Mouse (Mus musculus): ENCODE measurements around the gene Smg1. TPM values are rescaled to one million over a fixed set of nuclear protein-coding genes. Genes with fewer than 3 reads are reported as not detected.
A peak's percentile ranks its signal among the peaks of the same experiment; 100 is the strongest.

Smg1 gene
- total and polyA plus RNA-seq, 3 experiments, result 16.1 to 35.0 (median 29.2) TPM

- TF ChIP-seq MAFK (IDR thresholded peaks at IDR 0.05; ENCODE audit: insufficient replicate concordance, low read length), result peak; percentile 90
- TF ChIP-seq CHD2 (IDR thresholded peaks at IDR 0.05; ENCODE audit: low read length), result peak; percentile 86
- TF ChIP-seq NRF1 (IDR thresholded peaks at IDR 0.05; ENCODE audit: low read depth, low read length), result no peak
- TF ChIP-seq KAT2A (IDR thresholded peaks at IDR 0.05; ENCODE audit: insufficient replicate concordance, low read length), result no peak
- no peak for TF ChIP-seq USF1 (IDR thresholded peaks at IDR 0.05; ENCODE audit: low read depth, low read length)
- peak; percentile 97 for TF ChIP-seq RCOR1 (conservative IDR thresholded peaks at IDR 0.05; ENCODE audit: low read depth, low read length)
- peak; percentile 98 for TF ChIP-seq JUND (conservative IDR thresholded peaks at IDR 0.05; ENCODE audit: low read depth, low read length)
- TF ChIP-seq UBTF (IDR thresholded peaks at IDR 0.05; ENCODE audit: low read depth, low read length), result no peak
- peak; percentile 99 for TF ChIP-seq ETS1 (conservative IDR thresholded peaks at IDR 0.05; ENCODE audit: low read depth, low read length)
- peak; percentile 95 for TF ChIP-seq TCF12 (IDR thresholded peaks at IDR 0.05; ENCODE audit: low read depth, low read length)
- peak; percentile 100 for TF ChIP-seq IRF4 (IDR thresholded peaks at IDR 0.05; ENCODE audit: low read depth, low read length)
- no peak for TF ChIP-seq E2F4 (IDR thresholded peaks at IDR 0.05; ENCODE audit: insufficient replicate concordance, low read depth, low read length)
- TF ChIP-seq ZMIZ1 (IDR thresholded peaks at IDR 0.05; ENCODE audit: low read depth, low read length), result no peak; the same call in 1 of the 2 replicates
- TF ChIP-seq PAX5 (IDR thresholded peaks at IDR 0.05; ENCODE audit: low read length), result no peak
- no peak for TF ChIP-seq NELFE (IDR thresholded peaks at IDR 0.05; ENCODE audit: low read depth, low read length)
- peak; percentile 86 for TF ChIP-seq BHLHE40 (IDR thresholded peaks at IDR 0.05; ENCODE audit: low read depth, low read length)
- peak; percentile 55; the same call in 1 of the 2 replicates for TF ChIP-seq ZNF384 (IDR thresholded peaks at IDR 0.05; ENCODE audit: low read depth, low read length)
- no peak for TF ChIP-seq USF2 (conservative IDR thresholded peaks at IDR 0.05; ENCODE audit: low read depth, low read length)
- no peak; the same call in 1 of the 2 replicates for TF ChIP-seq HCFC1 (IDR thresholded peaks at IDR 0.05; ENCODE audit: low read depth, low read length)
- TF ChIP-seq RAD21 (IDR thresholded peaks at IDR 0.05; ENCODE audit: low read depth, low read length), result peak; percentile 21
- TF ChIP-seq SMC3 (IDR thresholded peaks at IDR 0.05; ENCODE audit: low read depth, low read length), result no peak; the same call in 1 of the 2 replicates
- TF ChIP-seq GABPA (IDR thresholded peaks at IDR 0.05; ENCODE audit: insufficient replicate concordance, low read depth, low read length), result no peak
- no peak for TF ChIP-seq ZC3H11A (IDR thresholded peaks at IDR 0.05; ENCODE audit: low read depth, low read length)
- peak; percentile 95 for TF ChIP-seq JUN (IDR thresholded peaks at IDR 0.05; ENCODE audit: insufficient read depth, low read depth, low read length)
- no peak for TF ChIP-seq ZKSCAN1 (IDR thresholded peaks at IDR 0.05; ENCODE audit: borderline replicate concordance, low read depth, low read length)
- TF ChIP-seq POLR2AphosphoS2 (IDR thresholded peaks at IDR 0.05; ENCODE audit: low read depth, low read length), result no peak
- TF ChIP-seq ELF1 (IDR thresholded peaks at IDR 0.05; ENCODE audit: low read depth, low read length), result peak; percentile 42; the same call in 1 of the 2 replicates
- no peak for TF ChIP-seq CHD1 (IDR thresholded peaks at IDR 0.05; ENCODE audit: low read depth, low read length)
- TF ChIP-seq MAX (IDR thresholded peaks at IDR 0.05; ENCODE audit: low read length), result peak; percentile 67; the same call in 1 of the 2 replicates
- no peak; the same call in 1 of the 2 replicates for TF ChIP-seq POLR2A (IDR thresholded peaks at IDR 0.05; ENCODE audit: low read depth, low read length)
- peak; percentile 90 for TF ChIP-seq MEF2A (IDR thresholded peaks at IDR 0.05; ENCODE audit: borderline replicate concordance, low read depth, low read length)
- 0 out of 2 replicates have a peak, but pooled peaks have one; percentile 34 for TF ChIP-seq TBP (conservative IDR thresholded peaks at IDR 0.05; ENCODE audit: low read depth, low read length)
- TF ChIP-seq MAZ (IDR thresholded peaks at IDR 0.05; ENCODE audit: low read depth, low read length), result peak; percentile 99
- peak; percentile 52; the same call in 1 of the 2 replicates for TF ChIP-seq MXI1 (IDR thresholded peaks at IDR 0.05; ENCODE audit: low read depth, low read length)
- peak; percentile 69; the same call in 1 of the 2 replicates for TF ChIP-seq MYC (IDR thresholded peaks at IDR 0.05; ENCODE audit: low read depth, low read length)
- peak in 1 of 2 experiments; percentile 33; a peak in 2 of 4 replicates for TF ChIP-seq CTCF (conservative IDR thresholded peaks at IDR 0.05 in 1 of 2, IDR thresholded peaks at IDR 0.05 in 1 of 2; ENCODE audit: low read depth in 2 of 2, low read length in 2 of 2)
- TF ChIP-seq EP300 (IDR thresholded peaks at IDR 0.05; ENCODE audit: low read length), result peak; percentile 96
- peak; percentile 84 for TF ChIP-seq SIN3A (IDR thresholded peaks at IDR 0.05; ENCODE audit: low read length)
- Histone ChIP-seq H3K27ac (ENCODE audit: insufficient read depth, low read depth) (peak overlapping the region; percentile 87), H3K4me3 (replicated peaks in 1 of 3; ENCODE audit: low read depth in 2 of 3, low read length in 2 of 3, poor library complexity in 1 of 3) (peak overlapping the region in 1 of 3 experiments; percentile 17), H3K4me2 (ENCODE audit: insufficient read depth, low read depth, poor library complexity, severe bottlenecking) (peak overlapping the region; percentile 73), H3K9ac (ENCODE audit: insufficient read depth, low read depth) (peak overlapping the region; percentile 60), H3K36me3 (replicated peaks in 1 of 2; ENCODE audit: control insufficient read depth in 1 of 2, insufficient read depth in 1 of 2, low read length in 1 of 2) (no peaks in the 10 kb centered on the region), H3K79me2 (replicated peaks; ENCODE audit: control insufficient read depth, extremely low read depth, insufficient read depth, poor library complexity, severe bottlenecking) (no peaks in the 10 kb centered on the region), H3K27me3 (replicated peaks) (no peaks in the 10 kb centered on the region), H3K4me1 (ENCODE audit: control insufficient read depth in 1 of 2, insufficient read depth in 2 of 2) (peaks cover 30 to 76% of the 10 kb centered on the region in 2 experiments), H3K9me3 (replicated peaks; ENCODE audit: low read length) (peaks cover 3% of the 10 kb centered on the region)
- in situ Hi-C loops (cut with MboI; ENCODE audit: low pct_ligation_motif_present, low pct_unique_long_range_greater_than_20kb, low sequenced_read_pairs), result no loop called here
- DNase-seq (ENCODE audit: extremely low read depth), result peak; percentile 97
- dilution Hi-C loops (cut with MboI; ENCODE audit: extremely low pct_ligation_motif_present, extremely low pct_unique_long_range_greater_than_20kb, low sequenced_read_pairs), result no loop called here
These were observed 34.0 kb upstream of the Smg1 start for GRCm38 (mm10) chr7:118277335-118277910.
